Mouse (Mus musculus) stomach, postnatal 0 days (tissue): Measurements from ENCODE around the gene Lrrc15.

Source experiments
- CTCF ChIP-seq: IDR thresholded peaks from 2 replicates; pipeline ENCODE4 v1.5.1; 2016; ENCODE audit warnings: antibody characterized with exemption, low read depth, mild to moderate bottlenecking, moderate library complexity
- EP300 ChIP-seq: optimal IDR thresholded peaks from 2 replicates; pipeline ENCODE3; 2016; ENCODE audit warnings: antibody characterized with exemption

DNA sequence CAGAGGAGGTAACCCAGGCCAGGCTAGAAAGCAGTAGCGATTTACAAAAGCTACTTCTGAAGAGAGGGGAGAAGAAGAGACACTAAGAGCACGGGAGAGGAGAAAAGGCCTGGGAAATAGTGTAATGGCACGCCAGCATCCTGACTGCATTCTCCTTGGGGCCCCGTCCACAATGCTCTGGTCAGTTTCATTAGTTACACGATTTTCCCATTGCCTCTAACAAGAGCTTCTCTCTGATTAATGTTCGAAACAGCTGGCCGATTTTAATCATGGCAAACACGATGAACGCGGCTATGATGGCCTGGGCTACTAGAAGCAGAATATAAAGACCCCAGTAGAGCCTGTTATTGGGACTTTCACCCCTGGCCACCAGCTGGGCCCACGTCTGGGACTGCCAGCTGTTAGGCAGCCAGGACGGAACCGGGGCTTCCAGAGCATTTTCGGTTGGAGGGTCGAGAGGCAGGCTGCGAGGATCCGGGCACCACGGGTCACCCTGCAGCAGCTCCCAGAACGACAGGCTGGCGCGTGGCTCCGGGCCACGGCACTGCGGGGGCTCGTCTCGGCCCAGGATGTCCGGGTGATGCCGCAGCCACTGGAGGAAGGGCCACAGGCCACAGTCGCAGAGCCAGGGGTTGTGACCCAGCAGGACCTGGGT is 25.0 kb upstream of the Lrrc15 start:
- no peak for TF ChIP-seq CTCF
- no peak for TF ChIP-seq EP300
